Mouse (Mus musculus) liver, postnatal 0 days (tissue): ENCODE data around the gene Mrps7.

Source experiments
- CTCF ChIP-seq: sonication (generic); IDR thresholded peaks from 2 replicates; pipeline ENCODE4 v1.5.1; 2016; ENCODE audit warnings: antibody characterized with exemption, low read depth
- EP300 ChIP-seq: IDR thresholded peaks from 2 replicates; pipeline ENCODE4 v1.6.1; 2016; ENCODE audit warnings: antibody characterized with exemption, low read depth, mild to moderate bottlenecking

GRCm38 (mm10) chr11:115612410-115613137 lies 8.8 kb downstream of the Mrps7 start, which contains the start of gene Mif4gd:
- TF ChIP-seq CTCF (peak; percentile 70), EP300 (no peak)
